Mouse (Mus musculus): Measurements from ENCODE around the gene Wfdc6b.

GRCm38 (mm10) chr2:164621775-164622174, 8.5 kb downstream of the Wfdc6b start:
- no peak for TF ChIP-seq POLR2A (IDR thresholded peaks at IDR 0.05; ENCODE audit: low read depth, low read length)
- no peak; the same call in 1 of the 2 replicates for TF ChIP-seq CTCF (conservative IDR thresholded peaks at IDR 0.05; ENCODE audit: insufficient read depth, insufficient read length, low read depth, low read length)

Data from kidney, adult 2 months (tissue).